Mouse (Mus musculus) heart, adult 2 months (tissue): ENCODE data around the gene Fa2h.

Source experiments
- CTCF ChIP-seq: fragments of 200-600 bp; IDR thresholded peaks from 2 replicates; pipeline ENCODE4 v1.8.1; 2022; ENCODE audit warnings: antibody characterized with exemption, mild to moderate bottlenecking, moderate library complexity
- POLR2A ChIP-seq: fragments of 200-500 bp; IDR thresholded peaks from 2 replicates; pipeline ENCODE4 v1.6.1; 2011; ENCODE audit warnings: mild to moderate bottlenecking, low read depth, low read length, control low read depth; ENCODE audit not compliant: insufficient read depth

DNA sequence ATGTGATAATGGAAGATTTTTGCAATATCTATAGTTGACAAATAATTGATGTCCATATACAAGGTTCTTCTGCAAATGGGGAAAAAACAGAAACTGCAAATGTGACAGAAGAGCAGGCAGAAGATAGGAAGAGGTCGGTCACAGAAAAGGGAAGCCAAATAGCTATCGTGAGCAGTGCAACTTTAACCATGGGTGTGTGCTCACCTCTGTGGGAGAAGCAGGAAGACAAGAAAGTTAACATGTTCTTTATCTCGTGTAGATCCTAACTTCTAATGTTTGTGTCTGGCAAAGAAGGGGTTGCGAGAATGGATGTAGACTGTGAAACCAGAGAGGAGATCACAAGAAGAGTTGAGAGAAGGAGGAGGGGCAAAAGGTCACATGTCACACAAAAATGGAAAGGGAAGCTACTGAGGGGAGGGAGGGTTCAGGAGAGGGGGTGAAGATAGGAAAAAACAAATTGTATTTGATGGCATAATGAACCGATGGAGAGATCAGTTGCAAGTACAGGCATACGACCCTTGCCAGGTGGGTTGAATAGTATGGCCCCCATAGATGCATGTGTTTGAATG, 68.3 kb downstream of the Fa2h start:
- TF ChIP-seq POLR2A = no peak
- no peak for TF ChIP-seq CTCF
